Mouse (Mus musculus) ovary, postnatal 10 days (tissue): ENCODE results near the gene Vmn1r85.

Experiments used
- DNase-seq: peaks from one replicate; pipeline ENCODE4 v3.0.0; 2022; ENCODE audit warnings: low spot score

Gene Vmn1r85

GRCm38 (mm10) chr7:13037901-13038555 is 56.9 kb downstream of the Vmn1r85 start, which contains the start of gene Ube2m:
TSS of gene Ube2m (minus strand) at chr7:13038275.
- peak; percentile 99 for DNase-seq

GRCm38 (mm10) chr7:13037366-13037765 is 57.6 kb downstream of the Vmn1r85 start:
- DNase-seq: peak; percentile 32

- no peak for DNase-seq
Observed at GRCm38 (mm10) chr7:13036806-13037205, 58.2 kb downstream of the Vmn1r85 start.

GRCm38 (mm10) chr7:13035211-13035855 is 59.6 kb downstream of the Vmn1r85 start:
- no peak for DNase-seq

- peak; percentile 96 for DNase-seq
Observed at GRCm38 (mm10) chr7:13034148-13034977, 60.6 kb downstream of the Vmn1r85 start, which contains the start of gene Chmp2a. TSS of gene Chmp2a (minus strand) at chr7:13034807.

GRCm38 (mm10) chr7:13033451-13034147 is 61.4 kb downstream of the Vmn1r85 start:
- DNase-seq: no peak
